Mouse (Mus musculus) inflammation-experienced regulatory T-cells, adult 6 months (primary cell): ENCODE measurements around the gene Skint10. TPM values are rescaled to one million over a fixed set of nuclear protein-coding genes. Genes with fewer than 3 reads are reported as not detected.

Experiments used
- ATAC-seq: one replicate; pipeline ENCODE4 v1.8.0; 2017
- polyA plus RNA-seq, 3 experiments: library from polyadenylated mRNA; unstranded; fragments of 100-300 nt; shearing (Covaris generic); gene quantifications; one replicate each; pipeline ENCODE4 v1.2.1; 2017

The Skint10 gene
- not detected for polyA plus RNA-seq

GRCm38 (mm10) chr4:112774766-112775165, at the start of gene Skint10:
Skint10 (minus strand) TSS chr4:112774866.
- no peak for ATAC-seq

- no peak for ATAC-seq
Measured at GRCm38 (mm10) chr4:112790646-112791045, 16.0 kb upstream of the Skint10 start.

Other genes starting within 250 kb of the Skint10 start
- not detected for gene Skint2, start 217.7 kb downstream of the Skint10 start, polyA plus RNA-seq